Mouse (Mus musculus): ENCODE results near the gene Osbpl11. TPM values are rescaled to one million over a fixed set of nuclear protein-coding genes. Genes with fewer than 3 reads are reported as not detected.
"Not testable (repeated sequence)": the region's sequence is repeated elsewhere in the genome, so short reads cannot be mapped to it uniquely, and the experiment has no call there.

Osbpl11 gene
- polyA plus RNA-seq, 1 experiment: 10.8 TPM

GRCm38 (mm10) chr16:33210812-33211211 lies 25.9 kb downstream of the Osbpl11 start:
- H3K27ac ChIP-seq (ENCODE audit: control insufficient read depth, insufficient read depth, low read depth, low read length): no peak overlapping the region
- peaks cover 1% of the 10 kb centered on the region; the same call in 1 of the 2 replicates for H3K36me3 ChIP-seq (ENCODE audit: control insufficient read depth, insufficient read depth, low read length)
- no peaks in the 10 kb centered on the region for H3K27me3 ChIP-seq (ENCODE audit: control insufficient read depth, insufficient read depth, low read length)
- TF ChIP-seq CTCF (IDR thresholded peaks at IDR 0.05; ENCODE audit: control insufficient read depth, insufficient read depth, insufficient replicate concordance, low read depth, low read length) (no peak), POLR2A (IDR thresholded peaks at IDR 0.05; ENCODE audit: control insufficient read depth, low read depth, low read length) (no peak)
- H3K4me3 ChIP-seq (ENCODE audit: control insufficient read depth, low read depth, low read length): no peak overlapping the region
- H3K4me1 ChIP-seq (ENCODE audit: control insufficient read depth, insufficient read depth, low read length): no peaks in the 10 kb centered on the region

GRCm38 (mm10) chr16:33216313-33217003 lies 31.6 kb downstream of the Osbpl11 start:
- no peaks in the 10 kb centered on the region for H3K4me1 ChIP-seq (ENCODE audit: control insufficient read depth, insufficient read depth, low read length)
- no peaks in the 10 kb centered on the region for H3K27me3 ChIP-seq (ENCODE audit: control insufficient read depth, insufficient read depth, low read length)
- no peak overlapping the region for H3K4me3 ChIP-seq (ENCODE audit: control insufficient read depth, low read depth, low read length)
- peaks cover 1% of the 10 kb centered on the region; the same call in 1 of the 2 replicates for H3K36me3 ChIP-seq (ENCODE audit: control insufficient read depth, insufficient read depth, low read length)
- no peak for TF ChIP-seq CTCF (IDR thresholded peaks at IDR 0.05; ENCODE audit: control insufficient read depth, insufficient read depth, insufficient replicate concordance, low read depth, low read length)
- no peak for TF ChIP-seq POLR2A (IDR thresholded peaks at IDR 0.05; ENCODE audit: control insufficient read depth, low read depth, low read length)
- H3K27ac ChIP-seq (ENCODE audit: control insufficient read depth, insufficient read depth, low read depth, low read length): no peak overlapping the region

GRCm38 (mm10) chr16:33217553-33218085 lies 32.7 kb downstream of the Osbpl11 start:
- not testable (repeated sequence) for H3K4me1 ChIP-seq (ENCODE audit: control insufficient read depth, insufficient read depth, low read length); H3K4me3 ChIP-seq (ENCODE audit: control insufficient read depth, low read depth, low read length); H3K27ac ChIP-seq (ENCODE audit: control insufficient read depth, insufficient read depth, low read depth, low read length); H3K36me3 ChIP-seq (ENCODE audit: control insufficient read depth, insufficient read depth, low read length); H3K27me3 ChIP-seq (ENCODE audit: control insufficient read depth, insufficient read depth, low read length)

- H3K36me3 ChIP-seq (ENCODE audit: control insufficient read depth, insufficient read depth, low read length): peaks cover 1% of the 10 kb centered on the region
Measured at GRCm38 (mm10) chr16:33222482-33222881, 37.6 kb downstream of the Osbpl11 start.

GRCm38 (mm10) chr16:33224381-33224780 lies 39.5 kb downstream of the Osbpl11 start:
- Histone ChIP-seq H3K27ac (ENCODE audit: control insufficient read depth, insufficient read depth, low read depth, low read length) (no peak overlapping the region), H3K4me3 (ENCODE audit: control insufficient read depth, low read depth, low read length) (no peak overlapping the region), H3K36me3 (ENCODE audit: control insufficient read depth, insufficient read depth, low read length) (peaks cover 1% of the 10 kb centered on the region), H3K4me1 (ENCODE audit: control insufficient read depth, insufficient read depth, low read length) (no peaks in the 10 kb centered on the region), H3K27me3 (ENCODE audit: control insufficient read depth, insufficient read depth, low read length) (no peaks in the 10 kb centered on the region)
- TF ChIP-seq CTCF (IDR thresholded peaks at IDR 0.05; ENCODE audit: control insufficient read depth, insufficient read depth, insufficient replicate concordance, low read depth, low read length) (no peak), POLR2A (IDR thresholded peaks at IDR 0.05; ENCODE audit: control insufficient read depth, low read depth, low read length) (no peak)

More at GRCm38 (mm10) chr16:33222482-33222881, 37.6 kb downstream of the Osbpl11 start:
- Histone ChIP-seq H3K27me3 (ENCODE audit: control insufficient read depth, insufficient read depth, low read length) (no peaks in the 10 kb centered on the region), H3K4me3 (ENCODE audit: control insufficient read depth, low read depth, low read length) (no peak overlapping the region), H3K4me1 (ENCODE audit: control insufficient read depth, insufficient read depth, low read length) (no peaks in the 10 kb centered on the region), H3K27ac (ENCODE audit: control insufficient read depth, insufficient read depth, low read depth, low read length) (no peak overlapping the region)
- no peak for TF ChIP-seq CTCF (IDR thresholded peaks at IDR 0.05; ENCODE audit: control insufficient read depth, insufficient read depth, insufficient replicate concordance, low read depth, low read length)
- no peak for TF ChIP-seq POLR2A (IDR thresholded peaks at IDR 0.05; ENCODE audit: control insufficient read depth, low read depth, low read length)

- H3K27ac ChIP-seq (ENCODE audit: control insufficient read depth, insufficient read depth, low read depth, low read length): 0 out of 2 replicates have a peak overlapping the region, but pooled peaks have one; percentile 21
- no peak overlapping the region for H3K4me3 ChIP-seq (ENCODE audit: control insufficient read depth, low read depth, low read length)
- TF ChIP-seq CTCF (IDR thresholded peaks at IDR 0.05; ENCODE audit: control insufficient read depth, insufficient read depth, insufficient replicate concordance, low read depth, low read length): no peak
- TF ChIP-seq POLR2A (IDR thresholded peaks at IDR 0.05; ENCODE audit: control insufficient read depth, low read depth, low read length): no peak
- no peaks in the 10 kb centered on the region for H3K27me3 ChIP-seq (ENCODE audit: control insufficient read depth, insufficient read depth, low read length)
- no peaks in the 10 kb centered on the region; the same call in 1 of the 2 replicates for H3K36me3 ChIP-seq (ENCODE audit: control insufficient read depth, insufficient read depth, low read length)
- H3K4me1 ChIP-seq (ENCODE audit: control insufficient read depth, insufficient read depth, low read length): no peaks in the 10 kb centered on the region; the same call in 1 of the 2 replicates
Measured at GRCm38 (mm10) chr16:33234128-33234527, 49.3 kb downstream of the Osbpl11 start.

- no peak overlapping the region; the same call in 1 of the 2 replicates for H3K27ac ChIP-seq (ENCODE audit: control insufficient read depth, insufficient read depth, low read depth, low read length)
- no peak overlapping the region for H3K4me3 ChIP-seq (ENCODE audit: control insufficient read depth, low read depth, low read length)
- H3K36me3 ChIP-seq (ENCODE audit: control insufficient read depth, insufficient read depth, low read length): peaks cover 2% of the 10 kb centered on the region
- TF ChIP-seq CTCF (IDR thresholded peaks at IDR 0.05; ENCODE audit: control insufficient read depth, insufficient read depth, insufficient replicate concordance, low read depth, low read length) (no peak), POLR2A (IDR thresholded peaks at IDR 0.05; ENCODE audit: control insufficient read depth, low read depth, low read length) (no peak)
- no peaks in the 10 kb centered on the region; the same call in 1 of the 2 replicates for H3K4me1 ChIP-seq (ENCODE audit: control insufficient read depth, insufficient read depth, low read length)
- no peaks in the 10 kb centered on the region for H3K27me3 ChIP-seq (ENCODE audit: control insufficient read depth, insufficient read depth, low read length)
Measured at GRCm38 (mm10) chr16:33236151-33236550, 51.3 kb downstream of the Osbpl11 start.
